Mouse (Mus musculus): ENCODE measurements around the gene Wnt3a. TPM values are rescaled to one million over a fixed set of nuclear protein-coding genes. Genes with fewer than 3 reads are reported as not detected.

The Wnt3a gene
- total and polyA plus RNA-seq, 3 experiments: not detected

GRCm38 (mm10) chr11:59337955-59338735 is 47.6 kb upstream of the Wnt3a start:
- TF ChIP-seq RCOR1 (IDR thresholded peaks at IDR 0.05; ENCODE audit: low read depth, low read length) (no peak), USF2 (IDR thresholded peaks at IDR 0.05; ENCODE audit: borderline replicate concordance in 1 of 2, insufficient read depth in 1 of 2, low read depth in 1 of 2, low read length in 2 of 2) (no peak)
- Histone ChIP-seq H3K79me2 (ENCODE audit: control insufficient read depth, insufficient read depth, low read length, poor library complexity) (no peaks in the 10 kb centered on the region), H3K27ac (ENCODE audit: control insufficient read depth, low read depth, low read length) (no peak overlapping the region), H3K9me3 (replicated peaks; ENCODE audit: insufficient read depth, low read length) (no peaks in the 10 kb centered on the region), H3K27me3 (ENCODE audit: control insufficient read depth in 1 of 2, insufficient read depth in 2 of 2, low read length in 2 of 2) (peaks cover 0 to 2% of the 10 kb centered on the region in 2 experiments; a peak in 1 of 4 replicates), H3K9ac (ENCODE audit: control insufficient read depth, low read depth, low read length, poor library complexity, severe bottlenecking) (no peak overlapping the region), H3K4me3 (ENCODE audit: control insufficient read depth in 1 of 2, insufficient read depth in 1 of 2, low read depth in 2 of 2, low read length in 2 of 2) (no peak overlapping the region), H3K4me1 (ENCODE audit: control insufficient read depth in 1 of 2, insufficient read depth in 2 of 2, low read length in 2 of 2) (peaks cover 0 to 5% of the 10 kb centered on the region in 2 experiments; a peak in 2 of 4 replicates), H3K36me3 (ENCODE audit: control insufficient read depth in 1 of 2, insufficient read depth in 2 of 2, low read length in 2 of 2) (no peaks in the 10 kb centered on the region)
- no peak for DNase-seq (ENCODE audit: low read depth, low spot score)

GRCm38 (mm10) chr11:59336381-59336780 is 45.8 kb upstream of the Wnt3a start:
- DNase-seq (ENCODE audit: low read depth, low spot score): no peak
- Histone ChIP-seq H3K27ac (ENCODE audit: control insufficient read depth, low read depth, low read length) (no peak overlapping the region), H3K27me3 (ENCODE audit: control insufficient read depth in 1 of 2, insufficient read depth in 2 of 2, low read length in 2 of 2) (peaks cover 0 to 3% of the 10 kb centered on the region in 2 experiments; a peak in 2 of 4 replicates), H3K9ac (ENCODE audit: control insufficient read depth, low read depth, low read length, poor library complexity, severe bottlenecking) (no peak overlapping the region), H3K36me3 (ENCODE audit: control insufficient read depth in 1 of 2, insufficient read depth in 2 of 2, low read length in 2 of 2) (no peaks in the 10 kb centered on the region), H3K4me1 (ENCODE audit: control insufficient read depth in 1 of 2, insufficient read depth in 2 of 2, low read length in 2 of 2) (no peaks in the 10 kb centered on the region), H3K4me3 (ENCODE audit: control insufficient read depth in 1 of 2, insufficient read depth in 1 of 2, low read depth in 2 of 2, low read length in 2 of 2) (no peak overlapping the region), H3K79me2 (ENCODE audit: control insufficient read depth, insufficient read depth, low read length, poor library complexity) (no peaks in the 10 kb centered on the region), H3K9me3 (replicated peaks; ENCODE audit: insufficient read depth, low read length) (no peaks in the 10 kb centered on the region)
- TF ChIP-seq JUND (IDR thresholded peaks at IDR 0.05; ENCODE audit: low read depth, low read length): no peak
- no peak for TF ChIP-seq GABPA (IDR thresholded peaks at IDR 0.05; ENCODE audit: low read depth, low read length)
- no peak for TF ChIP-seq USF2 (IDR thresholded peaks at IDR 0.05; ENCODE audit: borderline replicate concordance in 1 of 2, insufficient read depth in 1 of 2, low read depth in 1 of 2, low read length in 2 of 2)
- no peak for TF ChIP-seq SMC3 (IDR thresholded peaks at IDR 0.05; ENCODE audit: low read depth, low read length)
- no peak for TF ChIP-seq MYC (IDR thresholded peaks at IDR 0.05; ENCODE audit: low read depth, low read length)
- TF ChIP-seq KAT2A (conservative IDR thresholded peaks at IDR 0.05; ENCODE audit: low read depth, low read length): no peak
- TF ChIP-seq BHLHE40 (IDR thresholded peaks at IDR 0.05; ENCODE audit: borderline replicate concordance, low read depth, low read length): no peak
- no peak for TF ChIP-seq GATA1 (IDR thresholded peaks at IDR 0.05; ENCODE audit: low read depth, low read length)

- H3K27ac ChIP-seq (ENCODE audit: control insufficient read depth, low read depth, low read length): no peak overlapping the region
- no peak for TF ChIP-seq SMC3 (IDR thresholded peaks at IDR 0.05; ENCODE audit: low read depth, low read length)
- no peak for TF ChIP-seq ETS1 (IDR thresholded peaks at IDR 0.05; ENCODE audit: low read depth, low read length)
- no peak for TF ChIP-seq MAFK (IDR thresholded peaks at IDR 0.05; ENCODE audit: borderline replicate concordance, low read depth, low read length)
- TF ChIP-seq GATA1 (IDR thresholded peaks at IDR 0.05; ENCODE audit: low read depth, low read length): no peak
- no peak for TF ChIP-seq ZNF384 (IDR thresholded peaks at IDR 0.05; ENCODE audit: low read depth, low read length)
- no peak for TF ChIP-seq MAZ (IDR thresholded peaks at IDR 0.05; ENCODE audit: low read depth, low read length)
- no peak for TF ChIP-seq TBP (IDR thresholded peaks at IDR 0.05; ENCODE audit: low read depth, low read length)
- TF ChIP-seq USF1 (IDR thresholded peaks at IDR 0.05; ENCODE audit: low read depth, low read length): no peak
- no peak for TF ChIP-seq ZC3H11A (IDR thresholded peaks at IDR 0.05; ENCODE audit: low read depth, low read length)
- H3K36me3 ChIP-seq (ENCODE audit: control insufficient read depth in 1 of 2, insufficient read depth in 2 of 2, low read length in 2 of 2): no peaks in the 10 kb centered on the region
- no peak overlapping the region for H3K4me3 ChIP-seq (ENCODE audit: control insufficient read depth in 1 of 2, insufficient read depth in 1 of 2, low read depth in 2 of 2, low read length in 2 of 2)
- no peaks in the 10 kb centered on the region for H3K9me3 ChIP-seq (replicated peaks; ENCODE audit: insufficient read depth, low read length)
- H3K79me2 ChIP-seq (ENCODE audit: control insufficient read depth, insufficient read depth, low read length, poor library complexity): no peaks in the 10 kb centered on the region
- H3K4me1 ChIP-seq (ENCODE audit: control insufficient read depth in 1 of 2, insufficient read depth in 2 of 2, low read length in 2 of 2): no peaks in the 10 kb centered on the region
- no peak for DNase-seq (ENCODE audit: low read depth, low spot score)
- peaks cover 0 to 3% of the 10 kb centered on the region in 2 experiments; a peak in 2 of 4 replicates for H3K27me3 ChIP-seq (ENCODE audit: control insufficient read depth in 1 of 2, insufficient read depth in 2 of 2, low read length in 2 of 2)
- no peak overlapping the region for H3K9ac ChIP-seq (ENCODE audit: control insufficient read depth, low read depth, low read length, poor library complexity, severe bottlenecking)
Observed at GRCm38 (mm10) chr11:59335942-59336341, 45.4 kb upstream of the Wnt3a start.

All from MEL (cell line).